Mouse (Mus musculus): Measurements from ENCODE around the gene Sipa1l3. TPM values are rescaled to one million over a fixed set of nuclear protein-coding genes. Genes with fewer than 3 reads are reported as not detected.

The Sipa1l3 gene
- total RNA-seq, 2 experiments from 2014 or later = 17.8 to 20.2 TPM

- intact Hi-C loops (cut with DNase I) = no loop called here
- DNase-seq = peak; percentile 48 to 54
Observed at GRCm38 (mm10) chr7:29271687-29272465, 246.6 kb downstream of the Sipa1l3 start.

DNA sequence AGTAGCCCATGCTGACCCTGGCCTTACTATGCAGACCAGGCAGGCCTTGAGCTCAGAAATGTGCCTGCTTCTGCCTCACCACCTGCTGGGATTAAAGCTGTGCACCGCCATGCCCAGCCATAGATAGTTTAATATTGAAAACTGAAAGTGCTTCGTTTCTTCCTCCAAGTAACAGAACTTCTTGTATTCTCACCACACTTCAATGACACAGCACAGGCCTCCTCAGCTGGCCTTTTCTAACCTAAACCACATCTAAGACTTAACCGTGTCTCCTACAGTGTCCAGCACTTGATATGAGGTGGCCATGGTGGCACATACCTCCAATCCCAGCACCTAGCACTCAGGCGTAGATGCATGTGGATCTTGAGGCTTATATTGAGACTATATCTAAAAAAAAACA, 248.0 kb downstream of the Sipa1l3 start:
- intact Hi-C loops (cut with DNase I) = no loop called here
- DNase-seq = no peak

Other genes with a start within 250 kb of the Sipa1l3 start
- 10 to 100 TPM; 53.3 to 62.7 TPM for gene Spint2, start 236.7 kb downstream of the Sipa1l3 start, total RNA-seq (2021)
- gene Ppp1r14a, start 229.3 kb downstream of the Sipa1l3 start, total RNA-seq (2021) = 10 to 100 TPM; 21.2 to 27.8 TPM
- gene Dpf1, start 214.7 kb downstream of the Sipa1l3 start, total RNA-seq (2021) = 1 to 10 TPM in 1 of 2 experiments, under 1 TPM in 1; 0.45 to 2.1 TPM
- not detected for gene Catsperg2, start 208.4 kb upstream of the Sipa1l3 start, total RNA-seq (2021)
- 10 to 100 TPM; 12.0 to 14.6 TPM for gene Zfp84, start 249.9 kb upstream of the Sipa1l3 start, total RNA-seq (2021)